Mouse (Mus musculus): ENCODE data around the gene Fuom.

DNA sequence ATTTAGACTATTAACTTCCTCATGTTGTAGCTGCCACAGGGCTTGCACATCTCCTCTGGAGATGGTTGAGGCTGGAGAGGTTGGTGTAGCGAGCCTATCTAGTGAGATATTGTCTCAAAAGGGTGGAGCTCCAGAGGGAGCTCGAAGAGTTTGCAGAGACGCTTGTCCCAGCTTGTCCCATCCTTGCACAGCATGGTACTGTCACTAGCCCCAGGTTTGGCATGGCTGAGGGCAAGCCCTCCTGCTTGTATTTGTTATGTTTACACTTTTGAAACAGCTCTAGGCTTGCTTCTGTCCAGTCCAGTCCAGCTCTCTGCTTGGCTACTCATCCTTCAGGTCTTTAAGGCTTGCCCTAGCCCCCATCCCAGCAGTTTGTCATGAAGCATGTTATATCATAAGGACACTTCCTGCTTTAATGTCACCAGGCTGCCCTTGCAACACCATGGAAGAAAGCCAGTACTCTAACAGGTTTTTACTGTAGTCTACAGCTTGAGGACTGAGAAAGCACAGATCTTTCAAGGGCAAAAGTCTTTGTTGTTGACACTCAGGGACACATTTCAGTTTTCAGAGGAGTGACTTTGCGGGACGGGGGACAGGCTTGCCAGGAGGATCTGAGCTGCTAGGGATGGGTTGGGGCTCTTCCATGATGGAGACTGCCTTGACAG lies 33.0 kb upstream of the Fuom start:
- TF ChIP-seq CTCF (IDR thresholded peaks at IDR 0.05; ENCODE audit: insufficient read depth, low read length): no peak
- TF ChIP-seq POLR2A (IDR thresholded peaks at IDR 0.05; ENCODE audit: borderline replicate concordance, extremely low read depth, low read depth, low read length): no peak
